Mouse (Mus musculus): ENCODE measurements at regions not wholly inside any gene's neighbourhood (a gene's known extent, or its start where the extent isn't known, plus 50 kb on each side); places are given as distances from the start of the nearest gene placed in this dataset.
A peak's percentile ranks its signal among the peaks of the same experiment; 100 is the strongest.

DNA sequence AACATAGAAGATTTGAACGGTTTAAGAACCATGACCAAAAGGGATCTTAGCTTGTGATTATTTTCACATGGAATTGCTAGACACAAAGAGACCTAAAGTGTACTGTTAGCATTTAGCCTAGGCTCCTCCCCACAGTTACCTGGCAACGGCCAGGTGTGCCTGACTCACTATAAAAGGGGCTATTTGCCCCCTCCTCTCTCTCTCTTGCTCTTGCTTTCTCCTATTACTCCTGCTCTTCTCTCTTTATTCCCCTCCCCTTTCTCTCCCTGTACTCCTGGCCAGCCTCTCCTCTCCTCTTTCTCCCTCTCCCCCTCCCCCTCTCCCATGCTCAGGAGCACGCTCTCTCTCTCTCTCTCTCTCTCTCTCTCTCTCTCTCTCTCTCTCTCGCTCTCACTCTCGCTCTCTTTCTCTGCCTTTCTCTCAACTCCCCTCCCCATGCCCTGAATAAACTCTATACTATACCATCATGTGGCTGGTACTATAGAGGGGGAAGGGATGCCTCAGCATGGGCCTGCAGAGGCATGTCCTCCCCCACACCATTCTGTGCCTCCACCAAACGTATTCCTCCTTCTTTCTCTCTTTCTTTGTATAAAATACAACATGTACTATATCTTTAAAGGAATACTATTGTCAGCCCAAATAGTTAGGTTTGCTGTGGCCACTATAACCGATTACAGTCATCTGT is 603.9 kb downstream of the Rps29 start:
- Histone ChIP-seq H3K27me3 (replicated peaks; ENCODE audit: control insufficient read depth, insufficient read depth, low read length) (no peaks in the 10 kb centered on the region), H3K4me1 (replicated peaks; ENCODE audit: control insufficient read depth, insufficient read depth, low read length) (no peaks in the 10 kb centered on the region), H3K9ac (ENCODE audit: low read depth, low read length) (no peak overlapping the region), H3K4me2 (replicated peaks; ENCODE audit: low read depth) (no peak overlapping the region), H3K9me3 (ENCODE audit: control insufficient read depth) (no peaks in the 10 kb centered on the region), H3K4me3 (ENCODE audit: low read depth, low read length) (no peak overlapping the region), H3K36me3 (ENCODE audit: control insufficient read depth, insufficient read depth) (no peaks in the 10 kb centered on the region), H3K27ac (ENCODE audit: low read depth, low read length) (no peak overlapping the region)
- ATAC-seq, result no peak
- no peak for TF ChIP-seq CTCF (IDR thresholded peaks at IDR 0.05; ENCODE audit: low read depth)
- WGBS, result 51% methylated on average over 7 of the region's 7 CpGs

DNA sequence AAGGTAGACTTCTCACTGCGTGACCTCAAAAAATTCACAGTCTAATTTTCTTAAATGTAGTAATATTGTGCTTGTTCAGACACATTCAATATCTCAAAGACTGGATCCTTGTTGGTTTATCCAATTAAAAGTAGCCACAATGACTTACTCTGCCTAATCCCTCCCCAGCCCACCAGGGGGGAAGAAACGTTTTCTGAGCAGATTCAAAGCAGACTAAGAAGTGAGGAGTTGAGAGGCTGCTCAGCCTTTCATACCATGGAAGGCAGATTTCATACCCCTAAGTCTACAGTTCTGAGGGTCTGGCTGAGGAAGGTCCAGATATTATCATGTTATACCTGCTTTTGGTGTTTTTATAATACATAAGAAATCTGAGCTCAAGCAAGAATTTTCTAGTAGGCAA is 604.7 kb downstream of the Rps29 start:
- Histone ChIP-seq H3K4me1 (replicated peaks; ENCODE audit: control insufficient read depth, insufficient read depth, low read length) (no peaks in the 10 kb centered on the region), H3K4me2 (replicated peaks; ENCODE audit: low read depth) (no peak overlapping the region), H3K9me3 (ENCODE audit: control insufficient read depth) (no peaks in the 10 kb centered on the region), H3K27me3 (replicated peaks; ENCODE audit: control insufficient read depth, insufficient read depth, low read length) (no peaks in the 10 kb centered on the region), H3K9ac (ENCODE audit: low read depth, low read length) (no peak overlapping the region), H3K36me3 (ENCODE audit: control insufficient read depth, insufficient read depth) (no peaks in the 10 kb centered on the region), H3K27ac (ENCODE audit: low read depth, low read length) (no peak overlapping the region), H3K4me3 (ENCODE audit: low read depth, low read length) (no peak overlapping the region)
- ATAC-seq, result no peak
- no peak for TF ChIP-seq CTCF (IDR thresholded peaks at IDR 0.05; ENCODE audit: low read depth)
- 53% methylated on average over 2 of the region's 2 CpGs for WGBS

DNA sequence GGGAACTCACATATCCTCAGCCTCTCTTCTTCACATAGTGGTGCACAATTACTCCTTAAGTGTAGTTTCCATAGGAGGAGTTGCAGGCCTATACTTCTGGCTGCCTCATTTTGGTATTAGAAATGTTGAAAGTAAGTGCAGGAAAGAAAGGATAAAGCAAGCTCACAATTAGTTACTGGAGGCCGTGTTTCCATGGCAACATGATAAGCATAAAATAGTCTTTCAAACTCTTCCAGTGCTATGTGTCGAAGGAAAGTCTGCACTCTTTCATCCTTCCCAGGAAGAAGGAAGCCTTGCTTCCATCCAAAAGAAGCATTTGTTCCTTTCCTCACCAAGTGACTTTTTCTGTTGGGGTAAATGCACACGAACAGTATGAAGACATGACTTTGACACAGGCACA is 617.2 kb downstream of the Rps29 start:
- WGBS, result 49% methylated on average over 3 of the region's 3 CpGs
- no peaks in the 10 kb centered on the region for H3K9me3 ChIP-seq (ENCODE audit: control insufficient read depth)
- no peak for ATAC-seq

GRCm38 (mm10) chr12:68500794-68501193 is 658.2 kb downstream of the Rps29 start:
- ATAC-seq, result no peak
- Histone ChIP-seq H3K27me3 (replicated peaks; ENCODE audit: control insufficient read depth, insufficient read depth, low read length) (no peaks in the 10 kb centered on the region), H3K36me3 (ENCODE audit: control insufficient read depth, insufficient read depth) (no peaks in the 10 kb centered on the region), H3K27ac (ENCODE audit: low read depth, low read length) (no peak overlapping the region), H3K4me3 (ENCODE audit: low read depth, low read length) (no peak overlapping the region), H3K9ac (ENCODE audit: low read depth, low read length) (no peak overlapping the region), H3K9me3 (ENCODE audit: control insufficient read depth) (no peaks in the 10 kb centered on the region), H3K4me2 (replicated peaks; ENCODE audit: low read depth) (no peak overlapping the region), H3K4me1 (replicated peaks; ENCODE audit: control insufficient read depth, insufficient read depth, low read length) (no peaks in the 10 kb centered on the region)
- peak; percentile 65 for TF ChIP-seq CTCF (IDR thresholded peaks at IDR 0.05; ENCODE audit: low read depth)
- WGBS, result 80% methylated on average over 4 of the region's 4 CpGs

More for the DNA sequence above, 617.2 kb downstream of the Rps29 start:
- no peaks in the 10 kb centered on the region for H3K4me1 ChIP-seq (replicated peaks; ENCODE audit: control insufficient read depth, insufficient read depth, low read length)
- no peak overlapping the region for H3K9ac ChIP-seq (ENCODE audit: low read depth, low read length)
- no peak for TF ChIP-seq CTCF (IDR thresholded peaks at IDR 0.05; ENCODE audit: low read depth)
- no peaks in the 10 kb centered on the region for H3K27me3 ChIP-seq (replicated peaks; ENCODE audit: control insufficient read depth, insufficient read depth, low read length)
- H3K27ac ChIP-seq (ENCODE audit: low read depth, low read length), result no peak overlapping the region
- no peak overlapping the region for H3K4me3 ChIP-seq (ENCODE audit: low read depth, low read length)
- no peak overlapping the region for H3K4me2 ChIP-seq (replicated peaks; ENCODE audit: low read depth)
- no peaks in the 10 kb centered on the region for H3K36me3 ChIP-seq (ENCODE audit: control insufficient read depth, insufficient read depth)

- Histone ChIP-seq H3K4me2 (replicated peaks; ENCODE audit: low read depth) (no peak overlapping the region), H3K27me3 (replicated peaks; ENCODE audit: control insufficient read depth, insufficient read depth, low read length) (no peaks in the 10 kb centered on the region), H3K9ac (ENCODE audit: low read depth, low read length) (no peak overlapping the region), H3K27ac (ENCODE audit: low read depth, low read length) (no peak overlapping the region), H3K9me3 (ENCODE audit: control insufficient read depth) (no peaks in the 10 kb centered on the region), H3K4me1 (replicated peaks; ENCODE audit: control insufficient read depth, insufficient read depth, low read length) (no peaks in the 10 kb centered on the region), H3K4me3 (ENCODE audit: low read depth, low read length) (no peak overlapping the region), H3K36me3 (ENCODE audit: control insufficient read depth, insufficient read depth) (no peaks in the 10 kb centered on the region)
- no peak for ATAC-seq
- WGBS, result 39% methylated on average over 4 of the region's 4 CpGs
- no peak for TF ChIP-seq CTCF (IDR thresholded peaks at IDR 0.05; ENCODE audit: low read depth)
These were observed 696.0 kb downstream of the Rps29 start for GRCm38 (mm10) chr12:68463032-68463431.

DNA sequence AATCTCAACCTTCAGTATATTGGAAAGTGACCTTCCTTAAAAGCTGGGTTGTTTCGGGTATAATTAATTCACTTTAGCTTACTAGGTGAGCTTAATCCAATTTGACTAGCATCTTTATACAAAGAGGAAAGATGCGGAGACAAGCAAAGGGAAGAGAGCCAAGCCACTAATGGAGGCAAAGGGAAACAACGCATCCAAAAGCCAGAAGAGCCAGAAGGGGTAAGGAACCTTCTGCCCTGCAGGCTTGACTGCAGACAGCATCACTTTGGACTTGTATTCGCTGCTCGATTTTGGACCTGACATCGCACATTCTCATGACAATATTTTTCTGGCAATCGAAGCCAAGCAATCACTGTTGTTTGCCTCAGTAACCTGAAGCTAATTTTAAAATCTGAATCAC is 700.8 kb downstream of the Rps29 start:
- no peak overlapping the region for H3K4me3 ChIP-seq (ENCODE audit: low read depth, low read length)
- H3K27me3 ChIP-seq (replicated peaks; ENCODE audit: control insufficient read depth, insufficient read depth, low read length), result no peaks in the 10 kb centered on the region
- no peak overlapping the region for H3K4me2 ChIP-seq (replicated peaks; ENCODE audit: low read depth)
- WGBS, result 91% methylated on average over 7 of the region's 7 CpGs
- no peak for TF ChIP-seq CTCF (IDR thresholded peaks at IDR 0.05; ENCODE audit: low read depth)
- ATAC-seq, result no peak
- H3K4me1 ChIP-seq (replicated peaks; ENCODE audit: control insufficient read depth, insufficient read depth, low read length), result no peaks in the 10 kb centered on the region
- no peak overlapping the region for H3K27ac ChIP-seq (ENCODE audit: low read depth, low read length)
- no peaks in the 10 kb centered on the region for H3K36me3 ChIP-seq (ENCODE audit: control insufficient read depth, insufficient read depth)
- H3K9me3 ChIP-seq (ENCODE audit: control insufficient read depth), result no peaks in the 10 kb centered on the region
- no peak overlapping the region for H3K9ac ChIP-seq (ENCODE audit: low read depth, low read length)

- 68% methylated on average over 1 of the region's 1 CpGs for WGBS
- Histone ChIP-seq H3K27me3 (replicated peaks; ENCODE audit: control insufficient read depth, insufficient read depth, low read length) (no peaks in the 10 kb centered on the region), H3K4me2 (replicated peaks; ENCODE audit: low read depth) (no peak overlapping the region), H3K36me3 (ENCODE audit: control insufficient read depth, insufficient read depth) (no peaks in the 10 kb centered on the region), H3K9ac (ENCODE audit: low read depth, low read length) (no peak overlapping the region), H3K4me3 (ENCODE audit: low read depth, low read length) (no peak overlapping the region), H3K9me3 (ENCODE audit: control insufficient read depth) (no peaks in the 10 kb centered on the region), H3K4me1 (replicated peaks; ENCODE audit: control insufficient read depth, insufficient read depth, low read length) (no peaks in the 10 kb centered on the region), H3K27ac (ENCODE audit: low read depth, low read length) (no peak overlapping the region)
- no peak for ATAC-seq
- no peak for TF ChIP-seq CTCF (IDR thresholded peaks at IDR 0.05; ENCODE audit: low read depth)
These were observed 732.4 kb downstream of the Rps29 start for GRCm38 (mm10) chr12:68426601-68427000.

All from intestine, postnatal 0 days (tissue).